Mouse (Mus musculus) heart, postnatal 4 days (tissue): ENCODE measurements around the gene Rps6ka2. TPM values are rescaled to one million over a fixed set of nuclear protein-coding genes. Genes with fewer than 3 reads are reported as not detected.

Source experiments
- DNase-seq: peaks from one replicate; pipeline ENCODE4 v3.0.0; 2021
- total RNA-seq, 2 experiments: library from RNA; stranded (reverse); gene quantifications; 2 replicates each; pipeline ENCODE4 v1.2.3; 2021

Rps6ka2 gene
- total RNA-seq, 2 experiments from 2014 or later = 26.2 to 31.1 TPM

DNA sequence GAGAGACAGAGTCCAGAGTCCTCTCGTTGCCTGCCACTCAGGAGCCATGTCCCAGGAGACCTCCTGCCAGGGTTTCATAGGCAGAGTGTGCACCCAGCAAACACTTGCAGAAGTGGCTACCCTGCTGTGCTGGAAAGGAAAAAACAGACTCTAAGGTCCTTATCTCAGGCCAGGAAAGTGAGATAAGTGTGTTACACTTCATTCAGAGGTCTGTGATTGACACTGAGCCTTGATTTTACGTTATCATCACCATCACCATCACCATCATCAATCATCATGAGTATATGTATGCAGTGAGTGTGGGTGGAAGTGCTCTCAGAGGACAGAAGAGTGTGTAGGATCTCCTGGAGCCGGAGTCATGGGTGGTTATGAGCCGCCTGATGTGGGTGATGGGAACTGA lies 51.4 kb downstream of the Rps6ka2 start:
- no peak for DNase-seq

DNA sequence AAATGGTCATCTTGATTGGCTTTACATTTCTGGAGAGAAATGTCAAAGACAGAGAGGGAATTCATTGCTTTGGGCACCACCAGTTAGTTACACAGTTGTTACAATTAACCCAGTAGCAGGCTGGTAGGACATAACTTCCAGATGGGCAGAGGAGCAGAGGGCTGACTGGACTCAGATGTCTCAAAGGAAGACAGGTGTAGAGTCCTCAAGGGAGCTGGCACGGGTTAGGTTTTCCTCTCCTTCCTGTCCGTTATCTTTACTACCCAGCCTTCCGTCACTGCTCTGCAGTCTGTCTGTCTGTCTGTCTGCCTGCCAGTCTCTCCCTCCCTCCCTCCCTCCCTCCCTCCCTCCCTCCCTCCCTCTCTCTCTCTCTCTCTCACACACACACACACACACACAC lies 52.3 kb downstream of the Rps6ka2 start:
- no peak for DNase-seq

- no peak for DNase-seq
These were observed 58.6 kb downstream of the Rps6ka2 start for GRCm38 (mm10) chr17:7228545-7228944.

GRCm38 (mm10) chr17:7231312-7231711 lies 61.4 kb downstream of the Rps6ka2 start:
- DNase-seq = no peak

DNA sequence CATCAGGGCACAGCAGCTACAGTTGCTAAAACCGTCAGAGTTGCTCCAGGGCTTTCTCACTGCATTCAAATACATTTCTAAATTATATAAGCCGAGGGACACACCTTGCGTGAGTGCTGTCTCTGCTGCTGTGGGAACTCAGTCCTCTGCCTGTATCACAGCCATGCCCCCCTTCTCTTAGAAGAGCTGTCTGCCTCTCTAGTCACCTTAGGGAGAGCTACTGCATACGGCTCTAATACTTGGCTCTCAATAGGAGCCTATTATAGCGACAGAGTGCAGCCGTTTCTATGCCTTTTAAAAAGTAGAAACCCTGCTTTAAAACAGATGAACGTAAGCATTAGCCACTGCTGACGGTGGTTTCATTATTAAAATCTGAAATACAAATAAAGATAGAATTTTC lies 61.9 kb downstream of the Rps6ka2 start:
- DNase-seq = no peak

DNA sequence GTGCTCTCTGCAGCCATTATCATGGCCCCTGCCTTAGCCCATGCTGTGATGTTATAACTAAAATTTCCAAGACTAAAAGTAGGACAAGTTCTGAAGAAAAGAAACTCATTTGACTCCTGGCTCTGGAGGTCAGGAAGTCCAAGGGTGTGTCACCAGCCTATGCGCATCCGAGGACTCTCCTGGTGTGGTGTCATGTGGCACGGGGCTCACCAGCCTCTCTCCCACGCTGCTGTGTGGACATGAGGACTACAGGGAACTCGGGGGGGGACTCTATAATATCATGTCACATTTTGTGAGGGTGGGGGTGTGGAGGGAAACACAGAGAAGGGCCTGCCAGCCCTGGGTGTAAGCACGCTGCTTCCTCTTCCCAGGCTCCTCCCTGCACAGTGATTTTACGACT lies 62.5 kb downstream of the Rps6ka2 start:
- DNase-seq = no peak

DNA sequence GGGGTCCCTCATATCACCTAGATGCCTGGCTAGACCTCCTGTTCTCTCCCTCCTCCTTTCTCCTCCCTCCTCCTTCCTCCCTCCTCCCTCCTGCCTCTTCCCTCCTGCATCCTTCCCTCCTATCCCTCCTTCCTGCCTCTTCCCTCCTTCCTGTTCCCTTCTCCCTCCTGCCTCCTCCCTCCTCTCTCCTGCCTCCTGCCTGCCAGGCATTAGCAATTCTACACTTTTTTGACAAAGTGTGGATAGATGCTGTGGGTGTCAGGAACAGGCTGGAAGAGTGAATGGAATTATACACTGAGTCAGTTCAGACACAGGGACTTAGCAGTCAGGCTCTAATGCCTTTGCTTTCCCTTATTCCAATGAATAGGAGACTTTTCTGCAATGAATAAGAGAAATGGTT lies 63.3 kb downstream of the Rps6ka2 start:
- DNase-seq = no peak

DNA sequence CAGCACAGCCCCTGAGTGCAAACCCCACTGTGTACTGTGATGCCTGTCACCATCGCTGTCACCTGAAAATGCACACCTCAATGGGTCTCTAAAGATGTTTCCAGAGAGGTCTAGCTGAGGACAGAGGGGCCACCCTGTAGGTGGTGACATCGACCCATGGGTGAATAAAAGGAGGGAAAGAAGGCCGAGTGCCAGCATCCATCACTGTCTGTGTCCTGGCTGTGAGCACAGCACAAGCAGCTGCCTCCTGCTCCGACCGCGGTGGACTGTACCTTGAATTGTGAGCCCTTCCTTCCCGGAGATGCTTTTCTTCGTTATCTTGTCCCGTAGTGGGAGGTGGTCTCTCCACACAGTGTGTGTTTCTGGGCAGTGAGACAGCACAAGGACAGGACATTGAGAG lies 67.8 kb downstream of the Rps6ka2 start:
- DNase-seq = no peak

DNA sequence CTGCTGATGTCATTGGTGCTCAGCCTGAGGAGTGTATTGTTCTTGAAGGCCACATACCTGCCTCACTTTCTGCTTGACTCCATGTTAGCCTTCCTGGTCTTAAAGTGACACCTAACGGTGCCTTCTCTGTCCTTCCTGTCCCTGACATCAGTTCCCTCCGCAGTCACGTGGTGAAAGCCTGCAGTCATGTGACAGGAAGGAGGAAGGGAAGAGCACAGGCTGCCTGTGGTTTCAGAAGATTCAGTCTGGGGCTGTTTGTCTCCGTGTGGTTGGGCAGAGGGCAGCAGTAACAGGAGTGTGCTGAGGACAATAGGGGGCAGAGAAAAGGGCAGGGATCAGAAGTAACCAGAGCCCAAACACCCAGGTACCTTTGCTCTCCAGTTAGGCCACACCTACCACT lies 68.9 kb downstream of the Rps6ka2 start:
- DNase-seq = no peak

GRCm38 (mm10) chr17:7240526-7240925 lies 70.6 kb downstream of the Rps6ka2 start:
- DNase-seq = no peak

DNA sequence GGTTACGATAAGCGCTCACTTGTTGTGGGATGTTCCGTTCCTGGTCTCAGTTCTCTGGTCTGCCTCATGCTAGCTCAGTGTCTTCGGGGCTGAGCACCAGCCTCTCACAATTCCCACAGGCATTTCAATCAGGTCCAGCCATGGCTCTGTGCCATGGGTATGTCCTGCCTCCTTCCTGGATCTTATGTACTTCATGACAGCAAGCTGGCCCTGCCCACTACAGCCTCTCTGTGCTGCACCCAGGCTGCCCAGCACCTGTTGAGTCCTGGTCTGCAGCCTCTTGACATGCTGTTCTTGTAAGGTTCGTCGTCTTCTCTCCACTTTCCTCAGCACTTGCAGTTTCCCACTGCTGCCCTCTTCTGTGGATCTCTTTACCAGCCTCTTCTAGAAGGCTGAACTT lies 75.2 kb downstream of the Rps6ka2 start:
- peak; percentile 30 for DNase-seq

DNA sequence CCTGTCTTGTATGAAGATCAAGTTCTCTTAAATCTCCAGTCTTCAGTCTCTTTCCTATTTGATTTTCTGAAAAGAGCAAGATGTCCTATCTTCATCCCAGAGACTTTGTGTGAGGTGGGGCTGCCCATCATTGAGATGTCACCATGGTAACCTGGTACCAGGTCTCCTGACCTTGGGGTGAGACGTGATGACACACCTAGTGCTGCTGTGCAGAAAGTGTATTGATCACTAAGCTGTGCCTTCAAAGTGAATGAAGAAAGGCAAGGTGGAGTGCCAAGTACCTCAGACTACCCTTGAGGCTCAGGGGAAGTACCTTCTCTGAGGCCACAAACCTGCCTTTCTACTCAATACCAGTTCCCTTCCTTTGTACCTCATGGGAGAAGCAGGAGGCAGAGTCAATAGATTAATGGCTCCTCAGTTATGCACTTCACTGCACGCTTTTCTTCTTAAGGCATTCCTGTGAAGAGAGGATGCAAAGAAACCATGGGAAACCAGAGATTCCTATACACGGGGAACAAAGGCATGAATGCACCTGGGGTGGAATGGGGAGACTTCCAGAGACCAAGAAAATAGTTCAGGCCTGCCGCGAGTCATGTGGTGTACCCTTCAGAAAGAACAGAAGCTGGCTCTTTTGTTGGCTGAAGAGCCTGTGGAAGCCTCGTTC lies 77.1 kb downstream of the Rps6ka2 start:
- DNase-seq = no peak

- DNase-seq = no peak
These were observed 80.5 kb downstream of the Rps6ka2 start for GRCm38 (mm10) chr17:7250373-7250772.

GRCm38 (mm10) chr17:7257208-7257607 lies 87.3 kb downstream of the Rps6ka2 start:
- no peak for DNase-seq

DNA sequence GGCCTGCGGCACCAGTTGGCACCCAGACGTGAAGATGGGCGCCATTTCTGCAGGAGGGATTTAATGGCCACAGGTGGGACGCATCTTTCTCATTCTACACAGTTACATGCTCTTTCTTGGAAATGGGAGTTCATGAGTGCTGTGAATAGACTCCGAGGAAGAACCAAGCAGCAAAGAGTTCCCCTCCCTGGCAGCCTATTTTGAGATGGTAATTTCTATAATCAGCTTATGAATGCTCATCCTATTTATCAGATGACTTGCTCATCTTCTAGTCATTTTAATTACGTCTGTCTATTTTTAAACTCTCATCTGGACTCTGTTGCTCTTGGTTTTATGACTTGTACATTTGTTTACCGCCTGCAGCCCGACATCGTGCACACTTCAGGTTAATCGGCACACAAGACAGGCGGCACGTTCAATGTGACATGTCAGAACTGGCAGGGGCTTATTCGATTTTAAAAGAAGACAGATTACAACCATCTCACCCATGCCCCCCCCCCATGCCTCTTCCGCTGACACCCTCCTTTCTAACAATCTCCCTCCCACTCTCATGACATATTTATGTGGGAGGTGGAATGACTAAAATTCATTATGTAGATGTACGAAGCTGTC lies 88.9 kb downstream of the Rps6ka2 start:
- no peak for DNase-seq

GRCm38 (mm10) chr17:7260360-7260759 lies 90.4 kb downstream of the Rps6ka2 start:
- no peak for DNase-seq

DNA sequence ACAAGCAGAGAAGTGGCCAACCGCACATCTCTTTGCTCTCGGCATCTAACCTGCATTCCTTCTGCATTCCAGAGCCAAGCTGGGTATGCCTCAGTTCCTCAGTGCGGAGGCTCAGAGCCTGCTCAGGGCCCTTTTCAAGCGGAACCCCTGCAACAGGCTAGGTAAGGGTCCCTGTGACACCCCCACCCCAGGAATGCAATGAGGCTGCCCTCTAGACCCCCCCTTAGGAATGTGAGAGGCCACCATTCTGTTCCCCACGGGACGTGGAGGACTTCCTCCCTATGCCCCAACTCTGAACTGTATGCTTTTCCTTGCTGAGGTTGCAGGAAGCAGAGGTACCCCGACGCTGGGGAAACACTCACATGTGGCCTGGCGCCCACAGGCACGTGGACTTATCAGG lies 92.1 kb downstream of the Rps6ka2 start:
- DNase-seq = no peak

DNA sequence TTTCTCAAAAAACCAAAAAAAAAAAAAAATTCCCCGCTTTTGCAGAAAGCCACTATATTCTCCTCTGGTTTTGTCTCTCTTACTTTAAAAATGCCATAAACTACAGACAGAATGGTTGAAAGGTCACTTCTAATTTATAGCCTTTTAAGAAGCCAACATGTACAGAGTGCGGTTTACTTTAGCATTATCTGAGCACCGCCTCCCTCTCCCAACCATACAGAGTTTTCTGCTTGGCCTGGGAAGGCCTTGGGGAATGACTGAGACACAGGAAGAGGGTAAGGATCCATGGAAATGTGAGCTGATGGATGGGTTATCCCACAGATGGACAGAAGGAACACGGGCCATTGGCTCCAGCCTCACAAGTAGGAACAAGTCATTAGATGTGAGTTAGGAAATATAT lies 92.7 kb downstream of the Rps6ka2 start:
- DNase-seq = no peak

GRCm38 (mm10) chr17:7264610-7265009 lies 94.7 kb downstream of the Rps6ka2 start:
- DNase-seq = no peak

DNA sequence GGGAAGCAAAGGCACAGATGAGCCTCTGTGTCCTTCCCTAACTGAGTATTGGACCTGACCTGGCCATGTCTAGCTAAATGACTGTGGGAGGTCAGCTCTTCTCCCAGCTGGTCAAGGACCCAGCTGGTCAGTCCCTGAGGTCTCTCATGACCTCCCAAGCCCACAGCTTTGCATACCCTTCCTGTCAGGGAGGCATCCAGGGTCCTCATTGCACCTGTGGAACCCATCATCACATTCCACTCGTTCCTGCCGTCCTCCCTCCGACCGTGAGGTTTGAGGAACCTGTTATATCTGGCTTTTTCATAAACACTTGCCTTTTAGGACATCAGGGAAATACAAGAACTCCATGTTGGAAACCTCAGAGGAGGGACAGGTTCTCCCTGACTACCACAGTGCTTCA lies 95.4 kb downstream of the Rps6ka2 start:
- DNase-seq = no peak

GRCm38 (mm10) chr17:7265705-7266368 lies 95.9 kb downstream of the Rps6ka2 start:
- no peak for DNase-seq

GRCm38 (mm10) chr17:7267843-7268242 lies 97.9 kb downstream of the Rps6ka2 start:
- DNase-seq = no peak

- DNase-seq = peak; percentile 63
These were observed 99.4 kb downstream of the Rps6ka2 start for GRCm38 (mm10) chr17:7269151-7269806.

GRCm38 (mm10) chr17:7270506-7270905 lies 100.6 kb downstream of the Rps6ka2 start:
- peak; percentile 39 for DNase-seq
